Mouse (Mus musculus): Measurements from ENCODE around the gene Ccdc63. TPM values are rescaled to one million over a fixed set of nuclear protein-coding genes. Genes with fewer than 3 reads are reported as not detected.

The Ccdc63 gene
- polyA plus RNA-seq, 1 experiment from 2014 or later, result 0.03 TPM

Other genes with a start within 250 kb of the Ccdc63 start
- 11.1 and 12.6 TPM in 2 replicates for gene Cux2, start 90.7 kb downstream of the Ccdc63 start, polyA plus RNA-seq (2014; fragmentation: Nextera tagmentation; extraction: Ambion mirVana)
- 0.29 TPM in 1 of 2 replicates, not detected in the other for gene Myl2, start 39.9 kb downstream of the Ccdc63 start, polyA plus RNA-seq (2014; fragmentation: Nextera tagmentation; extraction: Ambion mirVana)
- 311 and 338 TPM in 2 replicates for gene Ppp1cc, start 17.5 kb upstream of the Ccdc63 start, polyA plus RNA-seq (2014; fragmentation: Nextera tagmentation; extraction: Ambion mirVana)
- 11.4 and 12.5 TPM in 2 replicates for gene Hvcn1, start 66.0 kb upstream of the Ccdc63 start, polyA plus RNA-seq (2014; fragmentation: Nextera tagmentation; extraction: Ambion mirVana)
- 4.3 and 4.8 TPM in 2 replicates for gene Tctn1, start 123.6 kb upstream of the Ccdc63 start, polyA plus RNA-seq (2014; fragmentation: Nextera tagmentation; extraction: Ambion mirVana)
- gene Pptc7, start 143.5 kb upstream of the Ccdc63 start, polyA plus RNA-seq (2014; fragmentation: Nextera tagmentation; extraction: Ambion mirVana), result 7.6 and 8.8 TPM in 2 replicates
- gene Rad9b, start 213.4 kb upstream of the Ccdc63 start, polyA plus RNA-seq (2014; fragmentation: Nextera tagmentation; extraction: Ambion mirVana), result 9.7 and 11.1 TPM in 2 replicates
- 211 and 215 TPM in 2 replicates for gene Vps29, start 213.5 kb upstream of the Ccdc63 start, polyA plus RNA-seq (2014; fragmentation: Nextera tagmentation; extraction: Ambion mirVana)
- 61.2 and 64.9 TPM in 2 replicates for gene Gpn3, start 231.1 kb upstream of the Ccdc63 start, polyA plus RNA-seq (2014; fragmentation: Nextera tagmentation; extraction: Ambion mirVana)
- 113 and 116 TPM in 2 replicates for gene Fam216a, start 231.5 kb upstream of the Ccdc63 start, polyA plus RNA-seq (2014; fragmentation: Nextera tagmentation; extraction: Ambion mirVana)